Mouse (Mus musculus) hindbrain, embryonic 16.5 days (tissue): Measurements from ENCODE around the gene Slc5a2. TPM values are rescaled to one million over a fixed set of nuclear protein-coding genes. Genes with fewer than 3 reads are reported as not detected.
A peak's percentile ranks its signal among the peaks of the same experiment; 100 is the strongest.

Experiments used
- ATAC-seq: fragments of 200-750 bp; cut with Nextera tagmentation; 2 replicates; pipeline ENCODE4 v1.8.0; 2017; ENCODE audit warnings: moderate TSS enrichment, moderate library complexity
- H3K27ac ChIP-seq: fragments of 300-500 bp; sonication (generic); 2 replicates; pipeline ENCODE4 v1.5.1; 2014; ENCODE audit warnings: low read depth, mild to moderate bottlenecking, control low read depth, low read length, moderate library complexity
- H3K27me3 ChIP-seq: fragments of 300-500 bp; sonication (generic); replicated peaks from 2 replicates; pipeline ENCODE4 v1.6.1; 2014; ENCODE audit warnings: low read length; ENCODE audit not compliant: control insufficient read depth, insufficient read depth
- H3K36me3 ChIP-seq: fragments of 300-500 bp; sonication (generic); 2 replicates; pipeline ENCODE4 v1.6.1; 2014; ENCODE audit warnings: mild to moderate bottlenecking, low read length, moderate library complexity, mixed read lengths; ENCODE audit not compliant: control insufficient read depth, insufficient read depth
- H3K4me1 ChIP-seq: fragments of 300-500 bp; sonication (generic); 2 replicates; pipeline ENCODE4 v1.6.1; 2014; ENCODE audit warnings: low read depth, low read length; ENCODE audit not compliant: control insufficient read depth, insufficient read depth
- H3K4me2 ChIP-seq: fragments of 300-500 bp; sonication (generic); 2 replicates; pipeline ENCODE4 v1.6.1; 2014; ENCODE audit warnings: mild to moderate bottlenecking, low read length, control low read depth, moderate library complexity
- H3K4me3 ChIP-seq: fragments of 300-500 bp; sonication (generic); 2 replicates; pipeline ENCODE4 v1.5.1; 2014; ENCODE audit warnings: mild to moderate bottlenecking, low read length, control low read depth, moderate library complexity
- H3K9ac ChIP-seq: fragments of 300-500 bp; sonication (generic); 2 replicates; pipeline ENCODE4 v1.6.1; 2014; ENCODE audit warnings: low read depth, mild to moderate bottlenecking, control low read depth, low read length, moderate library complexity
- H3K9me3 ChIP-seq: fragments of 300-500 bp; sonication (generic); 2 replicates; pipeline ENCODE4 v1.6.1; 2014; ENCODE audit warnings: mild to moderate bottlenecking, low read length, moderate library complexity; ENCODE audit not compliant: control insufficient read depth
- WGBS: fragments of 180-500 bp; shearing (Covaris S2); extraction: QIAGEN DNeasy Blood & Tissue Kit; methylation state at CpG from one replicate; pipeline ENCODE4 v1.1.7; 2014; 5-methylcytosine and 5-hydroxymethylcytosine counted together
- polyA plus RNA-seq: library from polyadenylated mRNA; unstranded; fragments of >200 nt; fragmentation: Nextera tagmentation; extraction: Ambion mirVana; gene quantifications from 2 replicates; pipeline ENCODE4 v1.2.1, GENCODE M21; 2015

The Slc5a2 gene
- polyA plus RNA-seq, 1 experiment from 2014 or later, result 0.15 TPM

- Histone ChIP-seq H3K9ac (peak within 1 kb of the TSS; percentile 91), H3K4me3 (peak within 1 kb of the TSS; percentile 78), H3K27ac (peak within 1 kb of the TSS; percentile 99), H3K27me3 (no peaks in the 10 kb centered on the region), H3K9me3 (no peaks in the 10 kb centered on the region), H3K4me1 (peaks cover 24% of the 10 kb centered on the region), H3K4me2 (peak within 1 kb of the TSS; percentile 91), H3K36me3 (peaks cover 13% of the 10 kb centered on the region; the same call in 1 of the 2 replicates)
- under 1% methylated on average over 65 of the region's 72 CpGs for WGBS
- peak; percentile 94 for ATAC-seq
Measured at GRCm38 (mm10) chr7:128237927-128238778, 27.3 kb upstream of the Slc5a2 start, which contains the start of gene 9130023H24Rik. Gene 9130023H24Rik (minus strand): TSS chr7:128238031.

DNA sequence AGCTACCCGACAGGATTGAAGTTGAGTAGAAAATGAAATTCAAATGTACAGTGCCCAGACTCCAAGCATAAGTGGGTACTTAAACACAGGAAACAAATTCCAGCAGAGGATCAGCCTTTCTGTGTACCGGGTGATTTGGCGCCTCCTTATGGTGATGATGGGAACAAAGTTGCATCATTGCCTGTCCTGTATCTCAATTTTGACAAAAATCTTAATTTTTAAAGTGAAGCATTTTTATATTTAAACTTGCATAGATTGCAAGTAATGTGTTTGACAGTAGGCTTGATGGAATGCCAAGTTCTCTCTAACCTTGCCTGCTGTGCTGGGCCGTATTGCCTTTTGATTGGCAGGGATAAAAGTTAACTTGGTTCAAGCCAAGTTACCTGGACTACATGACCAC lies 26.5 kb upstream of the Slc5a2 start:
- peak overlapping the region; percentile 99 for H3K27ac ChIP-seq

DNA sequence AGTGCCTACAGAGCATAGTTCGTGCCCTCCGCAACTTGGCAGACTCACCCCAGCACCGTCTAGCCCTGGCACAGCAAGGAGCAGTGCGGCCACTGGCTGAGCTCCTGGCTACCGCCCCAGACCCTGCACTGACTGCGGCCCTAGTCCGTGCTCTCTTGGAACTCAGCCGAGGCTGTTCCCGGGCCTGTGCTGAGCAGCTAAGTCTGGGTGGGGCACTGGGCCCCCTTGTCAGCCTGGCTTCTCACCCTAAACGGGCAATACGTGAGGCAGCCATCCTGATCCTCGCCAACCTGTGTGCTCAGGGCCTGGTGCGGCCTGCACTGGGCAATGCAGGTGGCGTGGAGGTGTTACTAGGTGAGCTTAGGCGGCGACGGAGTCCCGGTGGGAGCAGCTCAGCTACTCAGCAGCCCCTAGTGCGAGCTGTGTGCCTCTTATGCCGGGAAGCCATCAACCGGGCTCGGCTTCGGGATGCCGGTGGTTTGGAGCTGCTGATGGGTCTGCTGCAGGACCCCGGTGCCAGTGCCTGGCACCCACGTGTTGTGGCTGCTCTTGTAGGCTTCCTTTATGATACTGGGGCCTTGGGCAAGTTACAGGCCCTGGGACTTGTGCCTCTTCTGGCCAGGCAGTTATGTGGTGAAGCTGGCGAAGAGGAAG lies 25.2 kb upstream of the Slc5a2 start:
- Histone ChIP-seq H3K27ac (no peak overlapping the region), H3K4me2 (no peak overlapping the region), H3K36me3 (peaks cover 15% of the 10 kb centered on the region), H3K9ac (peak overlapping the region; percentile 35), H3K4me3 (no peak overlapping the region), H3K27me3 (no peaks in the 10 kb centered on the region), H3K9me3 (no peaks in the 10 kb centered on the region), H3K4me1 (peaks cover 24% of the 10 kb centered on the region)
- 90% methylated on average over 27 of the region's 27 CpGs for WGBS
- ATAC-seq, result no peak

More for the DNA sequence above, 26.5 kb upstream of the Slc5a2 start:
- Histone ChIP-seq H3K9ac (no peak overlapping the region; the same call in 1 of the 2 replicates), H3K27me3 (no peaks in the 10 kb centered on the region), H3K9me3 (no peaks in the 10 kb centered on the region), H3K4me2 (peak overlapping the region; percentile 78), H3K4me1 (peaks cover 24% of the 10 kb centered on the region), H3K36me3 (peaks cover 13% of the 10 kb centered on the region; the same call in 1 of the 2 replicates), H3K4me3 (peak overlapping the region; percentile 78)
- 24% methylated on average over 4 of the region's 4 CpGs for WGBS
- ATAC-seq, result no peak

DNA sequence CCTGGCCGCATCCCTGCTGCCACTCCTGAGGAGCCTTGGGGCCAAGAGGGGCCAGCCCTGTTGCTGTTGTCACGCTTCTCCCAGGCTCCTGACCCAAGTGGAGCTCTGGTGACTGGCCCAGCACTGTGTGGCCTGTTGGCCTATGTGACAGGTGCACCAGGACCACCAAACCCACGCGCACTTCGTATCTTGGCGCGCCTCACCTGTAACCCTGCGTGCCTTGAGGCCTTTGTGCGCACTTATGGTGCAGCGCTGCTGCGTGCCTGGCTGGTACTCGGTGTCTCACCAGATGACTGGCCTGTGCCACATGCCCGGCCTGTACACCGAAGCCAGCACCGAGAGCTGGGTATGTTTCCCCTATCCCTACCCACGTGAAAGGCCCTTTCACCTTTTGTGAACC lies 23.1 kb upstream of the Slc5a2 start:
- WGBS, result 95% methylated on average over 16 of the region's 16 CpGs
- Histone ChIP-seq H3K9me3 (no peaks in the 10 kb centered on the region), H3K9ac (no peak overlapping the region), H3K36me3 (peaks cover 15% of the 10 kb centered on the region), H3K27me3 (no peaks in the 10 kb centered on the region), H3K4me2 (no peak overlapping the region), H3K27ac (no peak overlapping the region), H3K4me3 (no peak overlapping the region), H3K4me1 (peaks cover 25% of the 10 kb centered on the region)
- no peak for ATAC-seq

GRCm38 (mm10) chr7:128243921-128244320 lies 21.5 kb upstream of the Slc5a2 start:
- WGBS, result 40% methylated on average over 10 of the region's 10 CpGs
- Histone ChIP-seq H3K4me1 (peaks cover 21% of the 10 kb centered on the region), H3K4me3 (no peak overlapping the region), H3K9me3 (no peaks in the 10 kb centered on the region), H3K27ac (no peak overlapping the region), H3K27me3 (no peaks in the 10 kb centered on the region), H3K4me2 (no peak overlapping the region), H3K9ac (no peak overlapping the region), H3K36me3 (peaks cover 15% of the 10 kb centered on the region)
- ATAC-seq, result no peak

DNA sequence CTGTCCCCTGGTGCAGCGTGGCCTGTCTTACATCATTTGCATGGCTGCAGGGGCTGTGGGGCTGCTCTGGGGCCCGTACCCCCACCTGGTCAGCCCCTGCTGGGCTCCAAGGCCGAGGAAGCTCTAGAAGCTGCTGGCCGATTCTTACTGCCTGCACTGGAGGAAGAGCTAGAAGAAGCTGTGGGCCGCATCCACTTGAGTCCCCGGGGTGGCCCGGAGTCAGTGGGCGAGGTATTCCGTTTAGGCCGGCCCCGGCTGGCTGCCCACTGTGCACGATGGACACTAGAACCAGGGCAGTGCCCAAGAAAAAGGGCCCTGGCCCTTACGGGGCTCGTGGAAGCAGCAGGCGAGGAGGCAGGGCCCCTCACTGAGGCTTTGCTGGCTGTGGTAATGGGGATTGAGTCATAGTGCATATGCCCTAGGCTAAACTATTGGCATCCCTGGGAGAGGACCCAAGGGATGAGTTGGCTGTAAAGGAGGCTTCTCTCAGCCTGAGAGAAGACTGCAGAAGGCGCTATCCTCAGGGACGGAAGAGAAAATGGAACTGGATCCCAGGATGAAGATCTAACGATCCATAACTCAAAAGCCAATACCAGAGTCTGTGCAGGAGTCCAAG lies 20.9 kb upstream of the Slc5a2 start:
- Histone ChIP-seq H3K4me2 (no peak overlapping the region), H3K27me3 (no peaks in the 10 kb centered on the region), H3K27ac (no peak overlapping the region), H3K36me3 (peaks cover 15% of the 10 kb centered on the region), H3K4me3 (no peak overlapping the region), H3K9me3 (no peaks in the 10 kb centered on the region), H3K4me1 (peaks cover 16% of the 10 kb centered on the region), H3K9ac (no peak overlapping the region)
- no peak for ATAC-seq
- 79% methylated on average over 18 of the region's 18 CpGs for WGBS

GRCm38 (mm10) chr7:128245547-128245946 lies 19.9 kb upstream of the Slc5a2 start:
- Histone ChIP-seq H3K27ac (no peak overlapping the region), H3K4me1 (peaks cover 11% of the 10 kb centered on the region), H3K9ac (no peak overlapping the region), H3K4me3 (no peak overlapping the region), H3K36me3 (peaks cover 9% of the 10 kb centered on the region), H3K9me3 (no peaks in the 10 kb centered on the region), H3K27me3 (no peaks in the 10 kb centered on the region), H3K4me2 (no peak overlapping the region)
- 76% methylated on average over 4 of the region's 4 CpGs for WGBS
- no peak for ATAC-seq

- no peaks in the 10 kb centered on the region for H3K9me3 ChIP-seq
- peak within 1 kb of the TSS; percentile 59 for H3K27ac ChIP-seq
- peak within 1 kb of the TSS; percentile 61 for H3K4me2 ChIP-seq
- peak within 1 kb of the TSS; percentile 40 for H3K4me3 ChIP-seq
- peak within 1 kb of the TSS; percentile 59 for H3K9ac ChIP-seq
- H3K27me3 ChIP-seq, result no peaks in the 10 kb centered on the region
- H3K36me3 ChIP-seq, result peaks cover 8% of the 10 kb centered on the region
- ATAC-seq, result peak; percentile 70
- peaks cover 8% of the 10 kb centered on the region for H3K4me1 ChIP-seq
- 2% methylated on average over 27 of the region's 30 CpGs for WGBS
Measured at GRCm38 (mm10) chr7:128246496-128247391, 18.7 kb upstream of the Slc5a2 start, which contains the start of gene Tgfb1i1. Gene Tgfb1i1 (plus strand): TSS chr7:128246812.
